Mouse (Mus musculus): ENCODE results near the gene Mpv17l. TPM values are rescaled to one million over a fixed set of nuclear protein-coding genes. Genes with fewer than 3 reads are reported as not detected.

The Mpv17l gene
- polyA plus RNA-seq, 1 experiment from 2014 or later: 27.6 TPM

DNA sequence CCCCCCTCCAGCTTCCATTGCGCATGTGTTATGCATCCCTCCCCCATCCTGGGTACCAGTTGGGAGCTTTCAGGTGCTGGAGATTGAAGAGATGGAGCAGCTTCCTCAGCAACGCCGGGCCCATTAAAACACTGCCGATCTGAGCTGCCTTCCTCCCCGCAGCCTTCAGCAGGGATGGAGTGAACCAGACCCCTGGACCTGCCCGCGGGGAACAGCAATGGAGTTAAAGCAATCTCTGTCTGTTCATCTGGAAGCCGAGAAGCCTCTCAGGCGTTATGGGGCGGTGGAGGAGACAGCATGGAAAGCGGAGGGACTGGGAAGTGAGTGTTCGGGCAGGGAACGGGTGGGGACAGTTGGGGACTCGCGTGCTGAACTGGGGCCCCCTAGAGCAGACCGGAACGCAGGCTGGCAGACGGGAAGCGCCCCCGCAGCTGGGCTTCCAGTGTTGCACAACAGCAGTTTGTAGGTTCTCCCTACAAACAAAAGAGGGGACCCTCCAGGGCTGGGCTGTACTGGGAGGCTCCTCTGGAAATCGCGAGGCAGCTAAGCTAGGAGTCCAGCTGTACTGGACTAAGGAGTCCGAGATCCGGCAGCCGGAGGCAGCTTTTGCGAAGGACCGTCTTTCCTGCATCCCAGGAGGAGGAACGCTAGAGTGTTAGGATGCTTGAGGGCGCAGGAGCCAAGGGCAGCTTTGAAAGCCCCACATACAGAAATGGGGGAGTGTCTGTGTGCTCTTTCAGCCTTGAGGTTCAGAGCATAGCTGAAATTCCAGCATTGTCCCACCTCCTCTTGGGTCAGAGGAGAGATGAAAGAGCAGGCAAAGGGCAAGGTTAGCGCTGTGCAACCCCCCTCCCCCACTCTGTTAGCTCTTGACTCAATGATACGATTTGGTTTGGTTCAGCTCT, 83.9 kb downstream of the Mpv17l start, which contains the start of the genes 2900011O08Rik and Ifitm7:
Gene 2900011O08Rik (plus strand): TSS at position 31 of the 905 bp plus-strand sequence.
Gene Ifitm7 (minus strand): TSS at position 315 of the 905 bp plus-strand sequence.
- peak; percentile 52 for ATAC-seq (replicated peaks; ENCODE audit: low FRiP score, low read depth)
- Histone ChIP-seq H3K9ac (ENCODE audit: low read depth, low read length) (0 out of 2 replicates have a peak within 1 kb of the TSS, but pooled peaks have one; percentile 27), H3K4me1 (replicated peaks; ENCODE audit: insufficient read depth, low read length) (no peaks in the 10 kb centered on the region)

DNA sequence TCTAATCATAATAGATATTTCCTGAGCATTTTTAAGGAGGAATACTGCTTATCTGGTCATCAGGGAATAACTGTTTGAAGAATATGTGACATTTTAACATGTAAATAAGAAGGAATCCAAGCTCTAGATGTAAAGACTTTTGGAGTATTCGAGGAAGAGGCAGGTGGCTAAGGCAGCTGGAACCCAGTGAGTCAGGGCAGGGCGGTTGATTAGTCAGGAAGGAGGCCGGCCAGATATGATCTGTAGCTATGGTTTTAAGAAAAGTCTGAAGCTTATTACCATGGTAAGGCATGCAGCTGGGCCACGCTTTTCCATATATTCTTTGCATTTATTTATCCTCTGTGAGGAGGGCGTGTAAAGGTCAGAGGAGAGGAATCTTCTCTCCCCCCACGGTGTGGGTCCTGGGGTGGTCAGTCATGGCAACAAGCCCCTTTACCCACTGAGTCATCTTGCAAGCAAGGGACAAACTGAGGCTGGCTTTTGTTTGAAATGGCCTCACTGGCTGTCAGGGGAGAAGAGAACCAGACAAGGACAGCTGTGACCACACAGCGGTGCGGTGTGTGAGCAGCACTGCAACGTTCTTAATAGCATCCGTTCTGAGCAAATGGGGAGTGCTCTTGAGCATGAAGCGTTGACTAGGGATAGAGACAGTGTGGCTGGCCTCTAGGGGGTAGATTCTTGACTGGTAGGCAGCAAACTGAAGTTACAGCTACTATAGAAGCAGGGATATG, 89.7 kb downstream of the Mpv17l start:
- ATAC-seq (replicated peaks; ENCODE audit: low FRiP score, low read depth) (no peak), DNase-seq (ENCODE audit: low spot score) (no peak)
- no peaks in the 10 kb centered on the region for H3K4me1 ChIP-seq (replicated peaks; ENCODE audit: insufficient read depth, low read length)
- H3K4me3 ChIP-seq (replicated peaks; ENCODE audit: low read depth, low read length): no peak overlapping the region
- WGBS: 73% methylated on average over 11 of the region's 11 CpGs
- no peak overlapping the region for H3K9ac ChIP-seq (ENCODE audit: low read depth, low read length)
- TF ChIP-seq CTCF (IDR thresholded peaks at IDR 0.05; ENCODE audit: low read depth): no peak
- H3K27ac ChIP-seq: no peak overlapping the region
- H3K27me3 ChIP-seq (ENCODE audit: insufficient read depth, low read length): no peaks in the 10 kb centered on the region
- H3K4me2 ChIP-seq (ENCODE audit: low read length): no peak overlapping the region
- no peaks in the 10 kb centered on the region for H3K9me3 ChIP-seq (replicated peaks; ENCODE audit: low read length)
- H3K36me3 ChIP-seq (ENCODE audit: insufficient read depth, low read length): no peaks in the 10 kb centered on the region

More for the DNA sequence above, 83.9 kb downstream of the Mpv17l start, which contains the start of the genes 2900011O08Rik and Ifitm7:
- no peak for TF ChIP-seq CTCF (IDR thresholded peaks at IDR 0.05; ENCODE audit: low read depth)
- WGBS: under 1% methylated on average over 31 of the region's 31 CpGs
- Histone ChIP-seq H3K27me3 (ENCODE audit: insufficient read depth, low read length) (no peaks in the 10 kb centered on the region), H3K9me3 (replicated peaks; ENCODE audit: low read length) (no peaks in the 10 kb centered on the region), H3K4me2 (ENCODE audit: low read length) (peak within 1 kb of the TSS; percentile 81), H3K27ac (no peak within 1 kb of the TSS), H3K36me3 (ENCODE audit: insufficient read depth, low read length) (no peaks in the 10 kb centered on the region), H3K4me3 (replicated peaks; ENCODE audit: low read depth, low read length) (peak within 1 kb of the TSS; percentile 38)
- DNase-seq (ENCODE audit: low spot score): peak; percentile 62

DNA sequence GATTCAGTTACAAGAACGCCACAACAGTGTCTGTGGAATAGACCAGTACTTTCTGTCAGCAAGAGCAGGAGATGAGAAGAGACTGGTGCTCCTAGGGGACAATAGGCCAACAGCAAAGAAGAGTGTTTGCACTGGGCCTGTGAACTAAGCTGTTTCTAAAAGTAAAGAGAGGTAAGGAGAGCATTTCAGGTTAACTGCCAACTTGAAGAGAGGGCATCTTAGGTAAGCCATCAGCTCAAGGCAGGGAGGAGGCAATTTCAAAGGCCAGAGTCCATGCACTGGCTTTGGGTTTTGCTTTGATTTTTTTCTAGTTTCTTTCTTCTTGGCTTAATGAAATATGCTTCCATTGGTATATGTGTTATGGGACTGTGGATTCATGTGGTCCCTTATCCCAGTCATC, 91.1 kb downstream of the Mpv17l start:
- 77% methylated on average over 1 of the region's 1 CpGs for WGBS
- no peaks in the 10 kb centered on the region for H3K9me3 ChIP-seq (replicated peaks; ENCODE audit: low read length)
- H3K36me3 ChIP-seq (ENCODE audit: insufficient read depth, low read length): no peaks in the 10 kb centered on the region
- H3K9ac ChIP-seq (ENCODE audit: low read depth, low read length): no peak overlapping the region
- TF ChIP-seq CTCF (IDR thresholded peaks at IDR 0.05; ENCODE audit: low read depth): no peak
- no peak overlapping the region for H3K4me3 ChIP-seq (replicated peaks; ENCODE audit: low read depth, low read length)
- DNase-seq (ENCODE audit: low spot score): no peak
- no peak overlapping the region for H3K27ac ChIP-seq
- ATAC-seq (replicated peaks; ENCODE audit: low FRiP score, low read depth): no peak
- no peak overlapping the region for H3K4me2 ChIP-seq (ENCODE audit: low read length)
- no peaks in the 10 kb centered on the region for H3K27me3 ChIP-seq (ENCODE audit: insufficient read depth, low read length)
- no peaks in the 10 kb centered on the region for H3K4me1 ChIP-seq (replicated peaks; ENCODE audit: insufficient read depth, low read length)

DNA sequence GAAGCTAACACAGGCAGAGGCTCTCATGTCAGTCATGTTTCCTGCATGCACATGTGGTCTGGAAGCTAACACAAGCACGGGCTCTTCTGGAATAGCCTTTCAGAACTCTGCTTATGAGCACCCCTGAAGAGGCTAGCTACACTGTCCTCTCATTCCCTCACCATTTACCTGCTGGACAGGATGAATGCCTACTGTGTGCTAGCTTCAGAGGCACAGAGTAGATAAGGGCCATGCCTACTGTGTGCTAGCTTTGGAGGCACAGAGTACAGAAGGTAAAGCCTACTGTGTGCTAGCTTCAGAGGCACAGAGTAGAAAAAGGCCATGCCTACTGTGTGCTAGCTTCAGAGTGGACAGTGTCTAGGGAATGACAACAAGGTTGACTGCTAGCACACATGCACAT, 91.5 kb downstream of the Mpv17l start:
- 88% methylated on average over 1 of the region's 1 CpGs for WGBS
- Histone ChIP-seq H3K9me3 (replicated peaks; ENCODE audit: low read length) (no peaks in the 10 kb centered on the region), H3K27ac (no peak overlapping the region), H3K9ac (ENCODE audit: low read depth, low read length) (no peak overlapping the region), H3K27me3 (ENCODE audit: insufficient read depth, low read length) (no peaks in the 10 kb centered on the region), H3K4me3 (replicated peaks; ENCODE audit: low read depth, low read length) (no peak overlapping the region), H3K4me1 (replicated peaks; ENCODE audit: insufficient read depth, low read length) (no peaks in the 10 kb centered on the region), H3K4me2 (ENCODE audit: low read length) (no peak overlapping the region), H3K36me3 (ENCODE audit: insufficient read depth, low read length) (no peaks in the 10 kb centered on the region)
- DNase-seq (ENCODE audit: low spot score) (no peak), ATAC-seq (replicated peaks; ENCODE audit: low FRiP score, low read depth) (no peak)
- TF ChIP-seq CTCF (IDR thresholded peaks at IDR 0.05; ENCODE audit: low read depth): no peak

Other genes starting within 250 kb of the Mpv17l start
- 39.9 and 42.8 TPM in 2 replicates for gene Parn, start 235.0 kb upstream of the Mpv17l start, polyA plus RNA-seq (2015; fragmentation: Nextera tagmentation; extraction: Ambion mirVana)
- 36.0 and 40.8 TPM in 2 replicates for gene Bfar, start 231.3 kb upstream of the Mpv17l start, polyA plus RNA-seq (2015; fragmentation: Nextera tagmentation; extraction: Ambion mirVana)
- gene 3110001I22Rik, start 231.2 kb upstream of the Mpv17l start, polyA plus RNA-seq (2015; fragmentation: Nextera tagmentation; extraction: Ambion mirVana): 4.2 and 4.5 TPM in 2 replicates
- gene Pla2g10, start 172.2 kb upstream of the Mpv17l start, polyA plus RNA-seq (2015; fragmentation: Nextera tagmentation; extraction: Ambion mirVana): 0.28 TPM in 1 of 2 replicates, not detected in the other
- gene Rrn3, start 122.5 kb upstream of the Mpv17l start, polyA plus RNA-seq (2015; fragmentation: Nextera tagmentation; extraction: Ambion mirVana): 47.0 and 51.5 TPM in 2 replicates
- 167 and 169 TPM in 2 replicates for gene Ntan1, start 84.3 kb upstream of the Mpv17l start, polyA plus RNA-seq (2015; fragmentation: Nextera tagmentation; extraction: Ambion mirVana)
- gene Pdxdc1, start within 50 bp of the Mpv17l start, polyA plus RNA-seq (2015; fragmentation: Nextera tagmentation; extraction: Ambion mirVana): 58.0 and 59.8 TPM in 2 replicates
- 0.84 and 1.1 TPM in 2 replicates for gene 2900011O08Rik, start 83.4 kb downstream of the Mpv17l start, polyA plus RNA-seq (2015; fragmentation: Nextera tagmentation; extraction: Ambion mirVana)
- 0.22 TPM in 1 of 2 replicates, not detected in the other for gene Ifitm7, start 83.7 kb downstream of the Mpv17l start, polyA plus RNA-seq (2015; fragmentation: Nextera tagmentation; extraction: Ambion mirVana)